Mouse (Mus musculus) c-Kit-positive CD71-negative TER-119-negative erythroid progenitor cells, embryonic 14.5 days (primary cell): ENCODE data around the gene Arhgap24.
"Not testable (repeated sequence)": the region's sequence is repeated elsewhere in the genome, so short reads cannot be mapped to it uniquely, and the experiment has no call there.

Source experiments
- DNase-seq: peaks from one replicate; pipeline ENCODE4 v3.0.0-alpha.2; 2013; ENCODE audit warnings: low read depth

Arhgap24 gene

DNA sequence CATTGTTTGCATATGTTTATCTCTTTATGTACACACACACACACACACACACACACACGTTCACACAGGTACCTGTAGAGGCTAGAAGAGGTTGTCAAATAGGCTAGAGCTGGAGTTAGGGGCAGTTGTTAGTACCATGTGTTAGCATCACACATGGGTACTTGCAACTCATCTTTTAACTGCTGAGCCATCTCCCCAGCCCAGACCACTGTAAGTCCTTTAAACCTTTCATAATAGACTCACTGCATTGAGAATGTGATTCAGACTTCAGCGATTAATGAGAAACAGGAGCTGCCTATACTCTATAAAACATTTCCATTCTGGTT is 407.9 kb downstream of the Arhgap24 start:
- DNase-seq = no peak

DNA sequence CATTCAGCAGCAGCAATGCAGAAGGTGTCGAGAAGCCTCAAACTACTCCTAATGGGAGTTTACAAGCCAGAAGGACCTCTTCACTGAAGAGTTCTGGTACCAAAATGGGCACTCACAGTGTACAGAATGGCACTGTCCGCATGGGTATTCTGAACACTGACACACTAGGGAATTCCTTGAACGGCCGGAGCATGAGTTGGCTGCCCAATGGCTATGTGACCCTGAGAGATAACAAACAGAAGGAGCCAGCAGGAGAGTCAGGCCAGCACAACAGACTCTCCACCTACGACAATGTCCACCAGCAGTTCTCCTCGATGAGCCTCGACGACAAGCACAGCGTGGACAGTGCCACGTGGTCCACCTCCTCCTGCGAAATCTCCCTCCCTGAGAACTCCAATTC is 411.0 kb downstream of the Arhgap24 start:
- no peak for DNase-seq

DNA sequence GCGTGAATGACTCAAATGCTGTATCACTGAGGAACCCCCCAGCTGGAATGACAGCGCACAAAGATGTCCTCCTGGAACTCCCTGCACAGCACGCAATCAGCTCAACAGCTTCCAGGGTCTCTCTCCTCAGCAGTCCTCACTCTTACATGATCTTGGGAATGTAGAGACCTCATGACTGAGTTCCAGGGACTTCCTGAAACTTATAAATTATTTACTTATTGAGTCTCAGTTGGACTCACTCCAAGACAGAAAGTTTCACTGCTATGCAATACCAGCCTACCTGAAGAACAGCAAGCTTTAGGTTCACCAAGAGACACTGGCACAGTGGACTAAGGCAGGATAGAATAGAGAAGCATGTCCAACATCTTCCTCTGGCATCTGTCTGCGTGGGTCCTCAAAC is 417.1 kb downstream of the Arhgap24 start:
- DNase-seq = no peak

DNA sequence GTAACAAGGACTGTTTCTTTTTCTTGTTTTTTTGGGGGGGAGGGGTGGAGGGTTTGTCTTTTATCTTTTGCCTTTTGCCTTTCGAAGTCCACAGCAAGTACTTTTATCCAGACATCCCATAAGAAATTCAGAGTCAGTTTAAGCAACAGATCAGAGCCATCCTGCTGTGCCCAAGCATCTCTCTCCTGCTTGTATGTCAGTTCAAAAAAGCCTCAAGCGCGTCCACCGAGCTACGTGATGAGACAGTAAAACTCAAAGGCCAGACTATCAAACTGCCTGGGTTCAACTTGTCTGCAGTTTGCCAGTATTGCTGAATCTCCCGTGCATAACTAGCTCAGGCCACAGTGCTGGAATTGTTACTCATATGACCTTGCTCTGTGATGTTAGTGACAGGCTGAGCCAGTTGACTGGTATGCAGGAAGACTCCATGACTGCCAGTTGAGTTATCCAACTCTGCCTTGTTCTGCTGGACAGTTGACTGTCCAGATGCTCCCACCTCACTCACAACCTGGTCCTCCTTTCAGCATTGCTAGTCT is 418.6 kb downstream of the Arhgap24 start:
- no peak for DNase-seq

DNA sequence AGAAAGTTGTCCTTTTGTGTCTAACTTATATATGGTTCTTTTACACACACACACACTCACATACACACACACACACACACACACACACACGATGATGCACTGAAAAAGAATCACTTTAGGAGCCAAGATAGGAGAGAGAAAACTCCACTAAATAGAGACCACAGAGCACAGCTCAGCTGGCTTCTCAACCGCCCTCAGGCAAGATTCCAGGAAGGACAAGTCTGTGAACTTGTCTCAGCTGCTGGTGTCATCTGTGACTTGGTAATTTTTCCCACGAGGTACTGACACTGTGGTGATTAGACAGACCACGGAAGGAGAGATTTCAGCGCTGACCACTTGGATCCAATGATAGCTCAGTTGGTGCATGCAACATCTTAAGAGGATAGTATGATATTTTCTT is 420.0 kb downstream of the Arhgap24 start:
- DNase-seq = no peak

DNA sequence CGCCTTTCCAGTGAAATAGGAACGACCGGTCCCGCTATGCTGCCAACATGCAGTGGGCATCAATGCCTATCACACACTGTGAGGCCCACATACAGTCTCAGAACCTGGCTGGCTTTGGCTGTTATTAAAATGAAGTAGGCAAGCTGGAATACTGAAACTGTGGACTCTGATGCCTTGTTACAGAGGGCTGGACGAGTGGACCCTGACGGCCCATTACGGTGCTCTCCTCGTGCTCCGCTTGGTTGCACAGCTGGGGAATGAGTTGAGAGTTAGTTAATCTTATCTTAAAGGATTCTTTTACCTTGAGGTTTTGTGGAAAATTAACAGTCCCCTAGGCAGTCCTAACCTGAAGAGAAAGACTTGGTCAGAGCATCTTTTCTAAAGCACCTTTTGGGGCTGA is 422.3 kb downstream of the Arhgap24 start:
- DNase-seq = no peak

DNA sequence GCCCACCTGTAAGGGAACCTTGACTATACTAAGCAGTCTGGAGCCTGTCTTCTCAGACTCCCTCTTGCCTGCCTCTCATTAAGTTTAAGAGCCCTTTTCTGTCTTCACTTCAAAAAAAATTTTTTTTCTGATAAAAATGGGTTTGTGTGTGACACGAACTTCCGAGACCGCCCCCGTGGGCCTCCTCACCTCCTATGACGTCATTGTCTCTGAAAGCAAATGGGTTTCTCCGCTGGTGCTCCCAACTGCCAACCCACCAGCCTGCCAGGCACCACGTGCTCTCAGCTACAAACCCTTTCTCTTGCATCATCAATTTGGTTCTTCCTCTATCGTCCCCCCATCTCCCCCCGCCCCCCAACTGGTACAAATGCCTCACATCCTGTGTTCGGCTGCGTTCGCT is 422.9 kb downstream of the Arhgap24 start:
- DNase-seq = no peak

DNA sequence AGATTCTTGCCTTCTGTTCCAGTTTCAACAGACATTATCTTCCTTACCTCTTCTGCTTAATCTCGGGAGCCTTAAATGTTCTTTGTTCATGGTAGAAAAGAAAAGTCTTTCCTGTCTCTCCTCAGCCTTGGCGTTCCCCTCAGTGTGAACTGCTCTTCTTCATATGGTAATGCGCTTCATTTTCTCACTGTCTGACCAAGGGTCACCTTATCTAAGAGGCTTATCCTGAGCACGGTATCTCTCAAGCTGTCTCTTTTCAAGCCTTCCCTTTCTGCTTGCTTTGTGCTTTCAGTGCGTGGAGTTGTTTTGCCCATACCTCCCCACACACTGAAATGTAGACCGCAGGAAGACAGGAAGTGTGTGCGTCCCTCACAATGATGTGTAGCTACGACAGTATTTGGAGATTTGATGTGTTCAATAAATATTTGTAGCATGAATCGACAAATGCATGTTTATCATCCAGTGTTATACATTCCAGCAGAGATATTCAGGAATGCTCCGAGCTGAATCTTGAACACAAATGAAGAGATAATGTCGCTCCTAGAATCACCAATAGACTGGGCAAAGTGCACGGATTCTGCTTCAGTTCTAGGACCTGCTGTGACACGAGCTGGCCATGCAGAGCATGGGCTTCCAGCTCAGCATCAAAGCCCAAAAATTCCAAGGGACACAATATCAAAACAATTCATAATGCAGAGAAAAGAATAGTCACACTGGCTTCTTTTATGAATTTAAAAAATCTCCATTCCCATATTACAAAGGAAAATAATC is 424.4 kb downstream of the Arhgap24 start:
- DNase-seq = no peak

DNA sequence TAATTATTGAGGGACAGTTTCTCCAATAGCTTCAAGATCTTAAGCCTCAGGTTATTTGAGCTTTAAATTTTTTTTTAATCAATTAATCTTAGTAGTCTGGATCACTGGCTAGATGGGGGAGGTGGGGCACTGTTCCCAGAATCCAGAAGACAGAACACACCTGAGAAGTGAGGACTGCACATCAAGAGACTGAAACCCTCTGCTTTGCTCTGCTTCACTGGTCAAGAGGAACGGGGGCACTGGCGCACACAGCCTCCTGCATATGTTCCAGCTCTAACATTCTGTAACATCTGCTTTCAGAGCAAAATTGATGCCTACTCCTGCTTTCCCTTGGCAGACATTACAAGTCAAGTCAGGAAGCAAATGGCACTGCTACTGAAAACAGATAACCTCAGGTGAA is 439.0 kb downstream of the Arhgap24 start:
- no peak for DNase-seq

DNA sequence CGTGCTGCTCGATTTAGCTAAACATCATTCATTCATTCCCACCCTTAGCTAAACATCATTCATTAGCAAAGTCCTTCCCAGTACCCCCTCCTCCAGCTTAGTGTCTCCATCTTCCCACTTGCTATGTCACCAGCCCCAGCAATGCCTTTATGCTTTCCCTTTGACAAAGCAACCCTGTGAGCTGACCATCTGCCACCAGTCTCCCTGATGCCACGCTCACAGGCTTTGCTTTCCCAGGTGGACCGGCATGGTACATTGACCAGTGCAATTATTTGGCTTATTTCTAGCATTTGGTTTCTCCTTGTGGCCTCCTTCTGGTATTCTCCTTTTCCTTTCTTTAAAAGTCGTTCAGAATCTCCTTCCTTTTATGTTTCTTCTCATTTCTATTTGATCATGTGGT is 445.6 kb downstream of the Arhgap24 start:
- no peak for DNase-seq

DNA sequence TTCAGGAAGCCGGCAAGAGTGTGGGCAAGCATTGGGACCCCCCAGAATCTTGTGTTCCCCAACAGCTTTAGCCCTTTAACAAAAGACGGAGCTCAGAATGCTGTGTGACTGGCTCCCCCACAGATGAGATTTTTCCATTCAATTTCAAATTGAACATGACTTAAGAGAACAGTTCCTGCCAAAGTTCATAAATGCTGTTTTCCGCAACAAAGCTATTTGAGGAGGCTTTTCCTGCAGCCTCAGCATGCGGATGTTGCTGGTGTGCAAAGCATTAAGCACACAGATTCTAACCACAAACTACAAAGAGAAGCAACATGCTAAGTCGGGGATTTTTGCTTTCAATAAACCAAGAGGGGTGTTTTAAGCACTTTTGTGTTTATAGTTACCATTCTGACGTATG is 449.0 kb downstream of the Arhgap24 start:
- DNase-seq = no peak

DNA sequence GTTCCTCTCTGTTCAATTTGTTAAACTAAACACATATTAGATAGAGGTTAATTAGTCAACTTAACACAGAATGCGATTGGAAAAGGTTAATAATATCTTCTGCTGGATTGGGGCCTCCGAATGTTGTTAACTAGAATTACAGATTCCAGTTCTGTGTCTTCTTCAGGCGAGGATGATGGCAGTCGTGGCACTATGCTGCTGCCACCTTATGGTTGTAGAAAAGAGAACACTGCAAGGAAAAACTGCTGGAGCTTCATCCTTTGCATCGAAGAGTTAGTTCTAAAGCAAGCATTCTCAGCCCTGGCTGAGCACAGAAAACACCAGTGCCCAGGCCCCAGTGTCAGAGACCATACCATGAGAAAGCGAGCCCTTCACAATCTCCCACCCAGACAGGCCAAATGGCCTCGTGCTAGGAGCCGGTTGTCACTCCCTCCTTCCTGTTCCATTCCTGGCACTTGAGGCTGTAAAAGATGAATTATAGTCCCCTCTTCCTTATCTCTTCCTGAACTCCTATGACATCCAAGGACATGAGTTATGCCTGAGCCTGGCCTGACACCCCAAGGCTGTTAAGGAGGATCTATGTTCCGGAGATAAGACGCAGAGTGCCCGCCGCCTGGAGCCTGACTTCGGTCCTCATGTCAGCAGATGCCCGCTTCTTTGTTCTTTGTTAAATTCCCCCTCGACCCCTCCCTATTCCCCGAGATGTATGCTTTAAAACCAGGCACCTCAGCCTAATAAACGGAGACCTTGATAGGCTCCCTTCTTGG is 462.9 kb downstream of the Arhgap24 start:
- DNase-seq = not testable (repeated sequence)

DNA sequence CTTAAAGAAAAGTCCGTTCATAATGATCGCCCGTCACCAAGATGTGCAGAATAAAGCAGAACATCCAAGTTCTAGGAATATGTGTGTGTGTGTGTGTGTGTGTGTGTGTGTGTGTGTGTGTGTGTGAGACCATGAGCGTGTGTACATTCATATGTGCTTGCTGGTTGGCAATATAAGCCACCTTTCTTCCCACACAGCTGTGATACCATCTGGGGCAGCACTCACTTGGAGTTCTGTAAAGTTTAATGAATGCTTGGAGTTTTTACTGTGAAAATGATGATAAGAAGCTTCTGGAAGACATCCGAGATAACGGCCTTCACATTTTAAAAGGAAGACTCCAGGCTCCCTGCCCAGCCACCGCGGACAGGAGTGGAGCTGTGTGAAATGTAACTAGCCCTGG is 465.4 kb downstream of the Arhgap24 start:
- DNase-seq = no peak

DNA sequence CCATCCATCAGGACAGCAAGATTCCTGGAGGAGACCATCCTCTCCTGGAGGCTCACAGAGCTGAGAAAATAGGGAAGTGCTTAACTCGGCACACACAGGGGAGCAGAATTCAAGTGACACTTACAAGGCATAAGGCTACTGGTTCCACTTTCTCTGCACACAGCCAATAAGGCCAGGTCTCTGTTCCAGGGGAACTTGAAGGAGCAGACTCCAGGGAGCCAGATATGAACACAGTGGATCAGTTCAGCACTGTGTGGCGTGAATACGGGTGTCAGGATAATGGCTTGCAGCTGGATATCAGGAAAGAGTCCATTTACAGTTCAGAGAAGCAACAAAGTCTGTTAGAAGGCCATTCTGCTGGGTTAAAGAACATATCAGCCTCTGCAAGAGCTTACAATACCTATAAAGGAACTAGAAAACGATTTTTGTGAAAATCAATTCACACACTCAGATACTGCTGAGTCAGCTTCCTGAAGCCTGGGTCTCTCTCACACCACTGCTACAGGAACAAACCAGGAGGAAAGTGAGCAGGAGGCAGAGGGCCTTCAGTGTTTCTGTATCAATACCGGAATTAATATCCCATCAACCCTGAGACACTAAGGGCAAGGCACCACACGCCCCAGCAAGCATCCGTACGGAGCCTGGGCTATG is 466.0 kb downstream of the Arhgap24 start:
- no peak for DNase-seq
